Mouse (Mus musculus): ENCODE results near the gene C87436. TPM values are rescaled to one million over a fixed set of nuclear protein-coding genes. Genes with fewer than 3 reads are reported as not detected.
"Not testable (repeated sequence)": the region's sequence is repeated elsewhere in the genome, so short reads cannot be mapped to it uniquely, and the experiment has no call there.

Gene C87436
- total and polyA plus RNA-seq, 2 experiments from 2014 or later = 20.5 to 21.9 TPM

DNA sequence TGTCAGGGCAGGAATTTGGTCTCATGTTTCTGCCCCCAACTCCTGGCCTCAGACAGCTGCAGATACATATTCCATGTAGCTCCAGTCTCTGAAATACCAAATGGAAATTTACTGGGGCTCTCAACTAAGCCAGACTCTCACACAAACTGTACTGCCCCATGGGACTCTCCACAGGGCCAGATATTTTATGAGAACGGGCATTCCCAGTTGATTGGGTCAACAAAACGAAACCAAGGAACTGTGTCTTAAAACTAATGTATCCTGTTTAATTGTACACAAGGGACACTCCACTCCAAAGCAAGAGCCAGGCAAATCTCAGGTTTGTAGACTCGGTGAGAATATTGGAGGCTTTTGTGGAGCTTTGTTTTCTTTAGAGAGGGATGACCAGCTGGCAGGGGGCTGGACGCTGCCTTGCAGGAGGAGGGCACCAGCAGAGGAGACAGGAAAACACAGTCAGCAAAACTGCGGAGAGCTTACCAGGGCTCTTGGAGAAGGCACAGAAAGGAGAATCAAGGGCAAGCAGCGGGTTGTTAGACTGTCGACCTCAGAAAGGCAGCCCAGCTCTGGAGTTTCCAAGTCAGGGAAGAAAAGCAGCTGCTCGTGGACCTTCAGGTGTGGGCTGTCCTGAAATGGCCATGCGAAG lies 42.1 kb downstream of the C87436 start:
- Histone ChIP-seq H3K36me3 (ENCODE audit: insufficient read depth) (no peaks in the 10 kb centered on the region), H3K4me1 (ENCODE audit: insufficient read depth) (no peaks in the 10 kb centered on the region), H3K4me2 (ENCODE audit: low read depth) (peak overlapping the region; percentile 3; the same call in 1 of the 2 replicates), H3K9ac (0 out of 2 replicates have a peak overlapping the region, but pooled peaks have one; percentile 18), H3K4me3 (ENCODE audit: low read depth, low read length) (no peak overlapping the region), H3K27ac (ENCODE audit: low read depth, low read length) (no peak overlapping the region), H3K27me3 (ENCODE audit: insufficient read depth, low read length) (no peaks in the 10 kb centered on the region), H3K9me3 (ENCODE audit: low read length) (no peaks in the 10 kb centered on the region)
- 43% methylated on average over 9 of the region's 9 CpGs for WGBS
- no peak for ATAC-seq
- no peak for TF ChIP-seq CTCF (IDR thresholded peaks at IDR 0.05; ENCODE audit: low read depth)
- DNase-seq = no peak

DNA sequence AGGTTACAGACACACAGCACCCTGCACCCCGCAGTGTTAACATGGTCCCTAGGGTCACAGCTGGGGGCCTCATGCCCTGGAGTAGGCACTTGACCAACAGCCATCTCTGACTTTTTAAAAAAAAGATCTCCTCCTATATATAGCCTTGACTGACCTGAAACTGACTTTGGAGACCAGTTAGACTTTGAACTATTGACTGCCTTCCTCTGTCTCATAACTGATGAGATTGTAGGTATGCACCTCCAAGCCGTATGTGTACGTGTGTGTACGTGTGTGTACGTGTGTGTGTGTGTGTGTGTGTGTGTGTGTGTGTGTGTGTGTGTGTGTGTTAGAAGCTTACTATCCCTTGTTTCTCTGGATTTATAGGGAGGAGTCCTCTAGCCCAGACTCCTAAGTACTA lies 43.7 kb downstream of the C87436 start:
- no peak for DNase-seq
- no peak overlapping the region for H3K27ac ChIP-seq (ENCODE audit: low read depth, low read length)
- ATAC-seq = no peak
- WGBS = 92% methylated on average over 5 of the region's 5 CpGs
- H3K4me3 ChIP-seq (ENCODE audit: low read depth, low read length) = no peak overlapping the region
- H3K4me1 ChIP-seq (ENCODE audit: insufficient read depth) = no peaks in the 10 kb centered on the region
- H3K36me3 ChIP-seq (ENCODE audit: insufficient read depth) = no peaks in the 10 kb centered on the region
- TF ChIP-seq CTCF (IDR thresholded peaks at IDR 0.05; ENCODE audit: low read depth) = no peak
- no peaks in the 10 kb centered on the region for H3K27me3 ChIP-seq (ENCODE audit: insufficient read depth, low read length)
- H3K9me3 ChIP-seq (ENCODE audit: low read length) = no peaks in the 10 kb centered on the region
- H3K4me2 ChIP-seq (ENCODE audit: low read depth) = no peak overlapping the region
- H3K9ac ChIP-seq = no peak overlapping the region

GRCm38 (mm10) chr6:86485943-86486640 lies 47.9 kb downstream of the C87436 start:
- Histone ChIP-seq H3K9ac (no peak overlapping the region), H3K9me3 (ENCODE audit: low read length) (no peaks in the 10 kb centered on the region), H3K27me3 (ENCODE audit: insufficient read depth, low read length) (no peaks in the 10 kb centered on the region), H3K27ac (ENCODE audit: low read depth, low read length) (no peak overlapping the region), H3K4me3 (ENCODE audit: low read depth, low read length) (no peak overlapping the region), H3K36me3 (ENCODE audit: insufficient read depth) (no peaks in the 10 kb centered on the region), H3K4me1 (ENCODE audit: insufficient read depth) (no peaks in the 10 kb centered on the region; the same call in 1 of the 2 replicates), H3K4me2 (ENCODE audit: low read depth) (no peak overlapping the region)
- DNase-seq = peak; percentile 3
- TF ChIP-seq CTCF (IDR thresholded peaks at IDR 0.05; ENCODE audit: low read depth) = no peak
- 48% methylated on average over 7 of the region's 7 CpGs for WGBS
- no peak for ATAC-seq

DNA sequence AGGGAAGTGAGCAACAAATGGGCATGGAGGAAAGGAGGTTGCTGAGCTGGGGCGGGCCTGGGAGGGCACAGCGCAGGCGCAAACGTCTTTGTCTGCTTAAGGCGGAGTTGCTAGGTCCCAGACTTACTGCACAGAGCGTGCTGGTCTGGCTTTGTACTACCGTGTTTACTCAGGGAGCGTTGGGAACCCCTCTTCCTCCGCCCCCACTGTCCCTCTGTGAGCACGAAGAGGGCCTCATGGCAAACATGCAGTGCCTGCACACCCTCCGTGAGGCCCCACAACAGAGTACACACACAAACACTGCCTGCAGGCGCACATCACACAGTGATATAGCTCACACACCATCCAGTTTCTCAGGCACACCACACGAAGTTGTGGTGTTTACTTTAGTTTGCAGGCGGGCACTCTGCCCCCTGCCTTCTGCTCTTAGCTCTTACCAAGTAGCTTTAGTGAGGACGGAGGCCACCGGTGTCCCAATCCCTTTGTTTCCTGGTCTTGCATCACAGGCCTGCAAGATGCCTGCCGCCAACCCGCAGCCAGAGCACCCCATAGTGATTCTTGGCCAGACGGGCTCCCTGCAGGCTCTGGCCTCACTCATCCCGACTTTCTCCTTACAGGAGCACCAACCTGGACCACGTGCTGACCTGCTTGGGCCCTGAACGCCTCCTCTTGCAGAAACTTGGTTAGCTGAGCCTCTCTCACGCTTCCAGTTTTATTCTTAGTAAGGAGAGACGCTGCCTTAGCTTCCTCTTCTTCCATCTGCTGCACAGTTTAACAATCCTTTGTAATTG lies 49.4 kb downstream of the C87436 start:
- ATAC-seq (peak; percentile 98), DNase-seq (peak; percentile 92)
- H3K27ac ChIP-seq (ENCODE audit: low read depth, low read length) = peak overlapping the region; percentile 94
- H3K9ac ChIP-seq = peak overlapping the region; percentile 50
- no peaks in the 10 kb centered on the region for H3K27me3 ChIP-seq (ENCODE audit: insufficient read depth, low read length)
- WGBS = 3% methylated on average over 24 of the region's 24 CpGs
- no peak overlapping the region for H3K4me3 ChIP-seq (ENCODE audit: low read depth, low read length)
- H3K4me1 ChIP-seq (ENCODE audit: insufficient read depth) = no peaks in the 10 kb centered on the region; the same call in 1 of the 2 replicates
- H3K36me3 ChIP-seq (ENCODE audit: insufficient read depth) = no peaks in the 10 kb centered on the region
- H3K9me3 ChIP-seq (ENCODE audit: low read length) = no peaks in the 10 kb centered on the region
- TF ChIP-seq CTCF (IDR thresholded peaks at IDR 0.05; ENCODE audit: low read depth) = peak; percentile 38; the same call in 1 of the 2 replicates
- H3K4me2 ChIP-seq (ENCODE audit: low read depth) = peak overlapping the region; percentile 33

DNA sequence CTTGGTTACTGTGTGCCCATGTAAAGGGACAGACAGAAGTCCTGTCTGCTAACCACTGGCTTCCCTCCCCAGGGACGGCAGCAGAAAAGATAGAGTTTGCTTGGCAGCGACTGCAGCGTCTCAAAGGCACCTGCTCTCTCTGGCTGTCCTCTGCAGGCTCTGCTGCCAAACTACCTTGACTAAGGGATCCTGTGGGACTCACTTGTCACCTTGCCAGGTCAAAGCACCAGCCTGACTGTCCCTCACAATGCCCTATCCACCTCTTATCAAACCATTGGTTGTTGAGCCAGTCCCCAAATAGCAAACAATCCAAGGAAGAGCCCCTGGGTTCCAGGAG lies 49.9 kb downstream of the C87436 start:
- DNase-seq = no peak
- no peak for TF ChIP-seq CTCF (IDR thresholded peaks at IDR 0.05; ENCODE audit: low read depth)
- ATAC-seq = no peak
- peak overlapping the region; percentile 50 for H3K9ac ChIP-seq
- no peaks in the 10 kb centered on the region for H3K27me3 ChIP-seq (ENCODE audit: insufficient read depth, low read length)
- no peak overlapping the region; the same call in 1 of the 2 replicates for H3K4me2 ChIP-seq (ENCODE audit: low read depth)
- 19% methylated on average over 3 of the region's 3 CpGs for WGBS
- H3K36me3 ChIP-seq (ENCODE audit: insufficient read depth) = no peaks in the 10 kb centered on the region
- peak overlapping the region; percentile 94 for H3K27ac ChIP-seq (ENCODE audit: low read depth, low read length)
- no peak overlapping the region for H3K4me3 ChIP-seq (ENCODE audit: low read depth, low read length)
- H3K4me1 ChIP-seq (ENCODE audit: insufficient read depth) = no peaks in the 10 kb centered on the region; the same call in 1 of the 2 replicates
- no peaks in the 10 kb centered on the region for H3K9me3 ChIP-seq (ENCODE audit: low read length)

GRCm38 (mm10) chr6:86489945-86490344 lies 51.8 kb downstream of the C87436 start:
- no peak for TF ChIP-seq CTCF (IDR thresholded peaks at IDR 0.05; ENCODE audit: low read depth)
- H3K9me3 ChIP-seq (ENCODE audit: low read length) = no peaks in the 10 kb centered on the region
- H3K27ac ChIP-seq (ENCODE audit: low read depth, low read length) = no peak overlapping the region
- WGBS = 93% methylated on average over 2 of the region's 2 CpGs
- H3K4me2 ChIP-seq (ENCODE audit: low read depth) = no peak overlapping the region
- no peak overlapping the region for H3K9ac ChIP-seq
- DNase-seq (no peak), ATAC-seq (no peak)
- H3K27me3 ChIP-seq (ENCODE audit: insufficient read depth, low read length) = no peaks in the 10 kb centered on the region
- H3K4me3 ChIP-seq (ENCODE audit: low read depth, low read length) = no peak overlapping the region
- H3K36me3 ChIP-seq (ENCODE audit: insufficient read depth) = no peaks in the 10 kb centered on the region
- no peaks in the 10 kb centered on the region; the same call in 1 of the 2 replicates for H3K4me1 ChIP-seq (ENCODE audit: insufficient read depth)

GRCm38 (mm10) chr6:86490413-86490812 lies 52.2 kb downstream of the C87436 start:
- H3K9me3 ChIP-seq (ENCODE audit: low read length); H3K9ac ChIP-seq; H3K4me3 ChIP-seq (ENCODE audit: low read depth, low read length); DNase-seq; H3K27me3 ChIP-seq (ENCODE audit: insufficient read depth, low read length); H3K36me3 ChIP-seq (ENCODE audit: insufficient read depth); ATAC-seq; H3K4me2 ChIP-seq (ENCODE audit: low read depth); H3K27ac ChIP-seq (ENCODE audit: low read depth, low read length); H3K4me1 ChIP-seq (ENCODE audit: insufficient read depth): not testable (repeated sequence)
- WGBS = 87% methylated on average over 8 of the region's 8 CpGs
